Mouse (Mus musculus) myocyte (in vitro differentiated cells): Measurements from ENCODE around the gene Tmem205. TPM values are rescaled to one million over a fixed set of nuclear protein-coding genes. Genes with fewer than 3 reads are reported as not detected.

Experiments used
- H3K27me3 ChIP-seq: one replicate; pipeline ENCODE4 v1.6.1; 2011; ENCODE audit not compliant: control insufficient read depth, insufficient read depth, insufficient read length
- H3K36me3 ChIP-seq: one replicate; pipeline ENCODE4 v1.6.1; 2011; ENCODE audit not compliant: control insufficient read depth, insufficient read depth
- H3K4me2 ChIP-seq: one replicate; pipeline ENCODE4 v1.6.1; 2011; ENCODE audit warnings: low read depth, control low read depth
- H3K4me3 ChIP-seq: one replicate; pipeline ENCODE4 v1.5.1; 2011; ENCODE audit warnings: mild to moderate bottlenecking, control low read depth, moderate library complexity
- H3K79me2 ChIP-seq: one replicate; pipeline ENCODE4 v1.6.1; 2011; ENCODE audit not compliant: control insufficient read depth, insufficient read depth
- H3ac ChIP-seq: one replicate; pipeline ENCODE4 v1.6.1; 2011; ENCODE audit not compliant: control insufficient read depth, insufficient read length
- CEBPB ChIP-seq: IDR thresholded peaks from 2 replicates; pipeline ENCODE4 v1.6.1; 2011; ENCODE audit warnings: mild to moderate bottlenecking, moderate library complexity; ENCODE audit not compliant: poor library complexity, insufficient read depth, severe bottlenecking
- E2F4 ChIP-seq: IDR thresholded peaks from one replicate; pipeline ENCODE4 v1.6.1; 2011; ENCODE audit warnings: mild to moderate bottlenecking, control low read depth, moderate library complexity; ENCODE audit not compliant: insufficient read depth
- MAX ChIP-seq: IDR thresholded peaks from one replicate; pipeline ENCODE4 v1.6.1; 2011; ENCODE audit warnings: low read depth, mild to moderate bottlenecking, control low read depth
- MYOD1 ChIP-seq, 3 experiments: IDR thresholded peaks; one replicate each; pipeline ENCODE4 v1.6.1; 2011; ENCODE audit warnings: control low read depth in 2 of 3, low read depth in 2 of 3, mild to moderate bottlenecking in 2 of 3, moderate library complexity in 1 of 3; ENCODE audit not compliant: insufficient read length in 2 of 3, control insufficient read depth in 1 of 3
- MYOG ChIP-seq, 3 experiments: IDR thresholded peaks; one replicate each; pipeline ENCODE4 v1.6.1; 2011; ENCODE audit warnings: control low read depth in 2 of 3, low read depth in 2 of 3, mild to moderate bottlenecking in 2 of 3; ENCODE audit not compliant: insufficient read length in 2 of 3, control insufficient read depth in 1 of 3, insufficient read depth in 1 of 3
- POLR2A ChIP-seq: IDR thresholded peaks from one replicate; pipeline ENCODE4 v1.6.1; 2011; ENCODE audit warnings: low read depth, mild to moderate bottlenecking, control low read depth, moderate library complexity; ENCODE audit not compliant: insufficient read length
- POLR2AphosphoS2 ChIP-seq: IDR thresholded peaks from one replicate; pipeline ENCODE4 v1.6.1; 2011; ENCODE audit warnings: low read depth, control low read depth; ENCODE audit not compliant: insufficient read length
- REST ChIP-seq: IDR thresholded peaks from one replicate; pipeline ENCODE4 v1.6.1; 2011; ENCODE audit warnings: mild to moderate bottlenecking, control low read depth, moderate library complexity; ENCODE audit not compliant: insufficient read depth, insufficient read length
- SRF ChIP-seq: IDR thresholded peaks from one replicate; pipeline ENCODE4 v1.6.1; 2011; ENCODE audit warnings: low read depth; ENCODE audit not compliant: control insufficient read depth, insufficient read length
- TCF12 ChIP-seq: IDR thresholded peaks from one replicate; pipeline ENCODE4 v1.6.1; 2011; ENCODE audit warnings: mild to moderate bottlenecking, control low read depth; ENCODE audit not compliant: poor library complexity, insufficient read depth, severe bottlenecking
- TCF3 ChIP-seq: IDR thresholded peaks from one replicate; pipeline ENCODE4 v1.6.1; 2011; ENCODE audit warnings: low read depth, control low read depth; ENCODE audit not compliant: insufficient read length
- USF1 ChIP-seq: IDR thresholded peaks from one replicate; pipeline ENCODE4 v1.6.1; 2011; ENCODE audit warnings: low read depth, mild to moderate bottlenecking, control low read depth, moderate library complexity
- polyA plus RNA-seq: library from polyadenylated mRNA; unstranded; fragments of >200 nt; fragmentation: generic; extraction: Trizol; gene quantifications from one replicate; pipeline ENCODE4 v1.2.1, GENCODE M21; 2012; ENCODE audit warnings: missing spikeins

Tmem205 gene
- polyA plus RNA-seq, 1 experiment: 55.1 TPM

- TF ChIP-seq POLR2A (no peak), E2F4 (no peak), USF1 (no peak), TCF3 (no peak)
- no peaks in the 10 kb centered on the region for H3K36me3 ChIP-seq
- H3K4me3 ChIP-seq: no peak overlapping the region
- H3K27me3 ChIP-seq: no peaks in the 10 kb centered on the region
- H3K79me2 ChIP-seq: peaks cover 3% of the 10 kb centered on the region
- no peak overlapping the region for H3ac ChIP-seq
- no peak overlapping the region for H3K4me2 ChIP-seq
Observed at GRCm38 (mm10) chr9:21934021-21934420, 6.7 kb upstream of the Tmem205 start.

- H3ac ChIP-seq: no peak overlapping the region
- H3K27me3 ChIP-seq: no peaks in the 10 kb centered on the region
- no peak overlapping the region for H3K4me3 ChIP-seq
- peak overlapping the region; percentile 30 for H3K4me2 ChIP-seq
- no peaks in the 10 kb centered on the region for H3K36me3 ChIP-seq
- peaks cover 2% of the 10 kb centered on the region for H3K79me2 ChIP-seq
- TF ChIP-seq REST (no peak), MYOD1 (IDR thresholded peaks at IDR 0.05; ENCODE audit: control insufficient read depth in 1 of 3, insufficient read length in 2 of 3, low read depth in 2 of 3) (peak in 2 of 3 experiments; percentile 76 to 92), TCF3 (peak; percentile 8), MYOG (IDR thresholded peaks at IDR 0.05; ENCODE audit: control insufficient read depth in 1 of 3, insufficient read depth in 1 of 3, insufficient read length in 2 of 3, low read depth in 2 of 3) (peak in 2 of 3 experiments; percentile 92 to 94), USF1 (no peak)
Observed at GRCm38 (mm10) chr9:21932445-21933137, 5.2 kb upstream of the Tmem205 start.

- Histone ChIP-seq H3ac (no peak overlapping the region), H3K79me2 (no peaks in the 10 kb centered on the region), H3K27me3 (no peaks in the 10 kb centered on the region), H3K4me2 (no peak overlapping the region), H3K4me3 (no peak overlapping the region), H3K36me3 (no peaks in the 10 kb centered on the region)
- TF ChIP-seq E2F4 (no peak), POLR2AphosphoS2 (no peak), MYOG (IDR thresholded peaks at IDR 0.05; ENCODE audit: control insufficient read depth in 1 of 3, insufficient read depth in 1 of 3, insufficient read length in 2 of 3, low read depth in 2 of 3) (no peak), SRF (no peak)
Observed at GRCm38 (mm10) chr9:21932006-21932405, 4.7 kb upstream of the Tmem205 start.

- H3K79me2 ChIP-seq: no peaks in the 10 kb centered on the region
Observed at GRCm38 (mm10) chr9:21929208-21929607, 1.9 kb upstream of the Tmem205 start.

GRCm38 (mm10) chr9:21926784-21927183 is 572 bp downstream of the Tmem205 start:
- H3K4me2 ChIP-seq: peak overlapping the region; percentile 90
- peak overlapping the region; percentile 30 for H3K4me3 ChIP-seq
- no peaks in the 10 kb centered on the region for H3K79me2 ChIP-seq
- no peaks in the 10 kb centered on the region for H3K27me3 ChIP-seq
- TF ChIP-seq MYOD1 (IDR thresholded peaks at IDR 0.05; ENCODE audit: control insufficient read depth in 1 of 3, insufficient read length in 2 of 3, low read depth in 2 of 3) (no peak), CEBPB (no peak), E2F4 (no peak), USF1 (no peak), MAX (no peak)
- no peaks in the 10 kb centered on the region for H3K36me3 ChIP-seq
- H3ac ChIP-seq: no peak overlapping the region

More at GRCm38 (mm10) chr9:21929208-21929607, 1.9 kb upstream of the Tmem205 start:
- Histone ChIP-seq H3K4me2 (no peak overlapping the region), H3ac (no peak overlapping the region), H3K4me3 (no peak overlapping the region), H3K36me3 (no peaks in the 10 kb centered on the region), H3K27me3 (no peaks in the 10 kb centered on the region)
- TF ChIP-seq POLR2A: no peak
- TF ChIP-seq SRF: no peak
- no peak for TF ChIP-seq TCF12
- TF ChIP-seq POLR2AphosphoS2: no peak
- TF ChIP-seq MAX: no peak

- Histone ChIP-seq H3K4me3 (peak overlapping the region; percentile 30), H3K79me2 (no peaks in the 10 kb centered on the region), H3K27me3 (no peaks in the 10 kb centered on the region), H3ac (no peak overlapping the region), H3K4me2 (peak overlapping the region; percentile 90), H3K36me3 (no peaks in the 10 kb centered on the region)
- TF ChIP-seq MYOD1 (IDR thresholded peaks at IDR 0.05; ENCODE audit: control insufficient read depth in 1 of 3, insufficient read length in 2 of 3, low read depth in 2 of 3) (no peak), E2F4 (no peak), POLR2AphosphoS2 (no peak), POLR2A (no peak), REST (no peak), TCF3 (no peak), MYOG (IDR thresholded peaks at IDR 0.05; ENCODE audit: control insufficient read depth in 1 of 3, insufficient read depth in 1 of 3, insufficient read length in 2 of 3, low read depth in 2 of 3) (no peak), MAX (no peak), TCF12 (no peak), USF1 (no peak)
Observed at GRCm38 (mm10) chr9:21926155-21926554, 1.2 kb downstream of the Tmem205 start.
